Mouse (Mus musculus) bone marrow macrophage, adult 2 months (primary cell): ENCODE data around the gene Supt3. TPM values are rescaled to one million over a fixed set of nuclear protein-coding genes. Genes with fewer than 3 reads are reported as not detected.
A peak's percentile ranks its signal among the peaks of the same experiment; 100 is the strongest.

Experiments
- H3K27ac ChIP-seq: 2 replicates; pipeline ENCODE4 v1.5.1; 2012; ENCODE audit warnings: low read depth, low read length; ENCODE audit not compliant: insufficient read depth
- H3K4me1 ChIP-seq: 2 replicates; pipeline ENCODE4 v1.6.1; 2012; ENCODE audit warnings: low read length; ENCODE audit not compliant: control insufficient read depth, insufficient read depth
- H3K4me3 ChIP-seq: 2 replicates; pipeline ENCODE4 v1.5.1; 2012; ENCODE audit warnings: mild to moderate bottlenecking, low read length, moderate library complexity; ENCODE audit not compliant: insufficient read depth
- CTCF ChIP-seq: IDR thresholded peaks from 2 replicates; pipeline ENCODE4 v1.5.1; 2012; ENCODE audit warnings: low read depth, mild to moderate bottlenecking, low read length, moderate library complexity
- POLR2A ChIP-seq: IDR thresholded peaks from 2 replicates; pipeline ENCODE4 v1.6.1; 2012; ENCODE audit warnings: mild to moderate bottlenecking, low read depth, low read length, borderline replicate concordance
- polyA plus RNA-seq: library from polyadenylated mRNA; stranded (reverse); fragments of >200 nt; gene quantifications from 2 replicates; pipeline ENCODE4 v1.2.4, GENCODE M21; 2012; ENCODE audit not compliant: missing spikeins, insufficient read depth, insufficient read length

Supt3 gene
- polyA plus RNA-seq, 1 experiment, result 14.5 TPM

DNA sequence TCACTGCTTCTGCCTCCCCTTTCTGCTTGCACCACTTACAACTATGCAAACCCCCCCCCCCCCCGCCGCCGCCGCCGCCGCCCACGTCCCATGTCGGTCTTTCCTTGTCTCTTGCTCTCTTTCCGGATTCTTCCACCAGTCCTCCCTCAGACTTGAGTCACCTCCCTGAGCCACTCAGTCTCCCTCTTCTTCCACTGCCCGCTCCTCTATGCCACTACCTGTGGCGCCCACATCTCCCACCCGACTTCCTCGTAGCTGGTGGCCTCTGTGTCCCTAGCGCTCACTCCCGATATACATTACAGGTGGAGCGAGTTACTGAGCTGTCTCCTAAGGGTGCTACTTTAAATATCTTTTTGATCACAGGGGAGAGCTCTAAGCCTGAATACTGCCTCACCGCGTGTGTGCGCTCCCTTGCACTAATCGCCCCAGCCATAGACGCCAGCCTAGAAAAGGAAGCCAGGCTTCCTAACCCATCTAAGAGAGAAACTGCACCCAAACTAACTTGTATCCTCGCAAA is 38.8 kb upstream of the Supt3 start:
- Histone ChIP-seq H3K4me1 (no peaks in the 10 kb centered on the region), H3K4me3 (peak overlapping the region; percentile 47), H3K27ac (no peak overlapping the region)
- TF ChIP-seq POLR2A, result no peak

DNA sequence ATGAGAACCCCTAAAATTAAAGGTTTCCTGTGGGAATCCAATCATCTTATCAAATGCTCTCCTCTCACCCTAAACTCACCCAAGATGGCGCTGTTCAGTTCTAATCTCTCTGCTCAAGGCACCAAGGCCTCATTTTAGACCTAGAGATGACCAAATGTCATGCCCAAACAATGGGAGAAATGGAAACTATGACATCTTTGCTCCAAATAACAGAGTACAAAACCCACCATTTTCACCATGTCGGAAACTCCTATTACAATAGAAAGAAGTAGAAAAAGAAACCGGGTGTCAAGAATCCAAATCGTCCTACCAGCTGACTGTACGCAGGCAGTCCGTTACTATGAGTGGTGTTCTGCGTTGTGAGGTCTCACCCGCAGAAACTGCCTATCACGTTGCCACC is 34.7 kb upstream of the Supt3 start:
- no peaks in the 10 kb centered on the region for H3K4me1 ChIP-seq
- H3K4me3 ChIP-seq, result no peak overlapping the region
- H3K27ac ChIP-seq, result no peak overlapping the region
- no peak for TF ChIP-seq POLR2A

DNA sequence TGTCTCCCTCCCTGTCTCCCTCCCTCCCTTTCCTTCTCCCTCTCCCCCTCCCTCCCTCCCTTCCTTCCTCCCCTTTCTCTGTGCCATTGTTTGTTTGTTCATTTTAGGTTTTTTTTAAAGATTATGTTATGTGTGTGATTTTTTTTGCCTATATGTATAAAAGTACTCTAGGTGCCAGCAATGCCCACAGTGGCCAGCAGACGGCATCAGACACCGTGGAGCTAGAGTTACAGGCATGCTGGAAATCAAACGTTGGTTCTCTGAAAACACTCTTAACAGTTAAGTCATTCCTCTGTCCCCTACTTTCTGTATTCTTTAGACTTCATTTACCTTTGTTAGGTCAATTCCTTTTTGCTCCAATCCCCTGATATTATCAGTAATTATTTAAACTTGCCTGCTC is 33.2 kb upstream of the Supt3 start:
- no peaks in the 10 kb centered on the region for H3K4me1 ChIP-seq
- TF ChIP-seq POLR2A (no peak), CTCF (peak; percentile 62; the same call in 1 of the 2 replicates)
- H3K4me3 ChIP-seq, result no peak overlapping the region
- H3K27ac ChIP-seq, result no peak overlapping the region

DNA sequence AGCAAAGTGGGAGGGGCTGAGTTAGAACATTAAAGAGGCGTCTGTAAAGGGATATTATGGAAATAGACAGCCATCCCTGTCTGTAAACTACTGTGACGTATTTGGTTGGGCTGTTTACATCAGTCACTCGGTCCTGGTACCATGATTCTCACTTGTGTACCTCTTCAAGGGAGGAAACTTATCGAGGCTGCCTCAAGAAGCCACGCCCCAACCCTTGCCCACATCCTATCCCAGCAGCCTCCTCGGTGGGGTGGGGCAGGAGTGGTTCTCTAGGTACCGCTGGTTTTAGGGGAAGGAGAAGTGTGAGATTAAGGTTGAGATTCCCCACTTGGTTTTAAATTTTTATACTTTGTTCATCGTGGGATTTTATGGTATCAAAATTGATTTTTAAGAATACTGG is 31.6 kb upstream of the Supt3 start:
- no peak for TF ChIP-seq POLR2A
- no peak for TF ChIP-seq CTCF
- Histone ChIP-seq H3K4me3 (no peak overlapping the region), H3K4me1 (no peaks in the 10 kb centered on the region), H3K27ac (no peak overlapping the region)

DNA sequence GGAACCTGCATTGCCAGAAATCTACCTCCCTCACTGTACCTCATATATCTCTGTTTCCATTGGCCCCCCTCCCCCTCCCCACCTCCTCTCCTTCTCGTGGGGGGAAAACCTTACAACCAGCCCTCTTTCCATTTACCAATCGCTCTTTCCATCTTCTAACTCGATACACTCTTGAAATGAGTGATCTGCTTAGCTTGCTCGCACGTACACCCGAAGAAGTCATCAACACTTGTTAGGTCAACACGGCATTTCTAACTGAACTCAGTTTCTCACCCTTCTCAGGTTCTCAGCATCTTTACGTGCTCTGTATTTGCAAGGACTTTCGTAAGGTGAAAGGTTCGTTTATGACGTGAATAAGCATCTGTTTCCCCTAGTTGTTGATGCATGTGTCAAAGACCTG is 10.6 kb upstream of the Supt3 start:
- no peak overlapping the region for H3K27ac ChIP-seq
- no peak overlapping the region for H3K4me3 ChIP-seq

DNA sequence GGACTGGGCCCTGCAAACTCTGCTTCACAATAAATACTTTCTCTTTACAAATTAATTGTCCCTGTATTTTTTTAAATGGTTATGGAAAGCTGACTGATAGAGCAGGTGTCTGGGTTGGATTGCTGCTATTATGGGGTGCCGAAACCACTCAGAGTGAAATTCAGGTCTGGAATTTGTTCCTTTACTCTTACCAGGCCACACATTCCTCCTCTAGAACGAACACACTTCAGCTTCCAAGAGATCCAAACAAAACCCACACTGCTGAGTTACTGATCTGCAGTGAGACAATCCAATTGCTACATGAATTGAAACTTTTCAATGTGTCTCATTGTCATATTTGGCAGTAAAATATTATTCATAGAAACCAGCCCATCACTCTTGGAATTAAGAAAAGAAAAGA is 10.0 kb upstream of the Supt3 start:
- no peak for TF ChIP-seq CTCF
- no peak for TF ChIP-seq POLR2A
- Histone ChIP-seq H3K4me3 (no peak overlapping the region), H3K4me1 (peaks cover 16% of the 10 kb centered on the region), H3K27ac (no peak overlapping the region)

More for the DNA sequence above, 10.6 kb upstream of the Supt3 start:
- TF ChIP-seq POLR2A (no peak), CTCF (no peak)
- H3K4me1 ChIP-seq, result peaks cover 13% of the 10 kb centered on the region

DNA sequence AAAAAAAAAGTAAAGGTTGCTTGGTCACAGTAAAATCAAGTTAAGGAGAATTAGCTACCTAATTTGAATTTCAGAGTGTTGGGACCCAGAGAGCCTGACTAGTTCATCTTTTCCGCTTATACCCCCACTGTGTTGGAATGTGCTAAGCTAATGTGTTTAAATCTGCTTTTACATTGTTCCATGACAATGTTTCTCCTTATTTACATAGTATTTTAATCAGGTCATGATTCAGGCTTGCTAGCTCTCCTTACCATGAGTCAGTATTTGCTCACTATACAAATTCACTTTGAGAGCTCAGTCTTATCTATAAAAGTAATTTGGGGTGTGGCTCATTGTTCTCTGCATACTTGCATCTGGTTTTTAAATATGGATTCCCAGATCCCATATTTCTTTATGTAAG is 9.6 kb upstream of the Supt3 start:
- no peak overlapping the region for H3K4me3 ChIP-seq
- no peak overlapping the region for H3K27ac ChIP-seq
- H3K4me1 ChIP-seq, result peaks cover 16% of the 10 kb centered on the region
- TF ChIP-seq POLR2A (no peak), CTCF (no peak)

DNA sequence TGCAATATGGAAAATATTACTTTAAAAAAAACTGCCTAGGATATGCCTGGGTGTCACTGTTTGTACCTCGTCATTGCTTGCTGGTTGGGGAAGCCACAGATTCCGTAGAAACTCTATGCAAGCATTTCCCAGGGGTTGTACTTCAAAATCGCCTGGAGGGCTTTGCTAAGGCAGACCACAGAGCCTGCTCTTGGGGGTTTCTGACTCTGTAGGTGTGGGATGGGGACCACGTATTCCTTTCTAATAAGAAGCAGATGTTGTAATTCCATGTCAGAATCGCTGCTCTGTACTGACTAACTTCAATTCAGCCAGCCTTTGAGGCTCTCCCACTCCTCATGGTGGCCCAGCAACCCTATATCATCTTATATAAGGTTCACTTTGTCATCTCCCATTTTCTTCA is 8.4 kb upstream of the Supt3 start:
- H3K27ac ChIP-seq, result no peak overlapping the region
- H3K4me1 ChIP-seq, result peaks cover 16% of the 10 kb centered on the region
- H3K4me3 ChIP-seq, result no peak overlapping the region
- no peak for TF ChIP-seq CTCF
- TF ChIP-seq POLR2A, result no peak

DNA sequence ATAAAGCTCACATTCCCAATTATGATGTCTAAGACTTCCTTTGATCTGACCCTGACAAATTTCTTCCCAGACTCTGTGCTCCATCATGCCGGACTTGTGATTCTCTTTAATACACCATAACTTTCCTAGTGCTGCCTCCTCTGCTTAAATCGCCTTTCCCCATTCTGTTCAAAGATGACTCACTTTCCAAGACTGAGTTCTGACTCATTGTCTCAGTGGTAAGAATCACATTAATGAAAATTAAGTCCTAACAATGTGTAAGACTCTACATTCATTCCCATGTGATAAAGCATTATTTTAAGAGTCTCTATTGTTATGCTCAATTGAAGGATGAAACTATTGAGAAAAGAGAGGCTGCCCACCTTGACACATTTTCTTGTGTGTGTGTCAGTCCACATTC is 6.1 kb upstream of the Supt3 start:
- peaks cover 16% of the 10 kb centered on the region for H3K4me1 ChIP-seq
- TF ChIP-seq POLR2A (no peak), CTCF (no peak)

DNA sequence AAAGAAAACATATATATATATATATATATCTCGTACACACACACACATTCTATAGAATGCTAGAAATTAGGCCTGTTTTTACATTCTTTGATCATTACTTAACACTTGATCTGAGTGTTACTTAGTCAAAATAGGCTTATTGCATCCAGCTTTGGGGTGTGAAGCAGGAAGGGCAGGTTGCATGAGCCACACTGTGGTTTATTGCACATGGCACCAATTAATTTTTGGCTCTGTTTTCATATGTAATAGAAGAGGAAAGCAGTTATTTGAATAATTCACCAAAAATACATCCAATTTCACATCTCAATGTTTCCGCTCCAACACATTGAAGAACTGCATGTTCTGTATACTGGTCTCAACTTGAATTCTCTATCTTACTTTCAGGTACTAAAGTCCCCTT is 4.4 kb upstream of the Supt3 start:
- Histone ChIP-seq H3K27ac (no peak overlapping the region), H3K4me3 (no peak overlapping the region), H3K4me1 (peaks cover 16% of the 10 kb centered on the region)
- TF ChIP-seq CTCF, result no peak
- TF ChIP-seq POLR2A, result no peak

More for the DNA sequence above, 6.1 kb upstream of the Supt3 start:
- Histone ChIP-seq H3K4me3 (no peak overlapping the region), H3K27ac (peak overlapping the region; percentile 15; the same call in 1 of the 2 replicates)

DNA sequence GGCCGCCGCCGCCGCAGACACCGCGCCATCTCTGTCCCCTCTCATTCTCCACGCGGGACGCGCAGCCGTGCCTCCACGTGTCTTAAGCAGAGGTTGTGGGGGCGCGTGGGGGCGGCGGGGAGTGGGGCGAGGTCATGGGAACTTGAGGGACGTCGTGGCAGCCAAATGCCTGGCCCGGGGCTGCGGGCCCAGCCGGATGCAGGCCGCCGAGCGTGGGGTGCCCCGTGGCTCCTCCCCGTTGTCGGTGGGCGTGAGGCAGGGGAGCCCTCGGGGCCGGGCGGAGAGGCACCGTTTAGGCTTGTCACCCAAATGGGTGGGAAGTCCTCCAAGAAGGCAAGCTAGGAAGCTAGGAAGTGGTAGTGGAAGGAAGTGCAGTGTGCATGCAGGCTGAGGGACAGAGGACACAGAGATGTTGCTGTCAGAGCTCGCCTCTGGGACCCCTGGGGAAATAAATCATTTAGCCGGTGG is 419 bp downstream of the Supt3 start:
- Histone ChIP-seq H3K4me1 (peaks cover 24% of the 10 kb centered on the region), H3K4me3 (peak overlapping the region; percentile 63), H3K27ac (peak overlapping the region; percentile 82)
- TF ChIP-seq POLR2A, result peak; percentile 69; the same call in 1 of the 2 replicates
- no peak for TF ChIP-seq CTCF
